Mouse (Mus musculus): ENCODE measurements around the gene Plpp4. TPM values are rescaled to one million over a fixed set of nuclear protein-coding genes. Genes with fewer than 3 reads are reported as not detected.

The Plpp4 gene
- polyA plus RNA-seq, 1 experiment from 2014 or later = 0.98 TPM

GRCm38 (mm10) chr7:129399071-129399470 lies 142.2 kb downstream of the Plpp4 start:
- ATAC-seq (ENCODE audit: insufficient number of reproducible peaks, insufficient read depth, low FRiP score, low read depth) = no peak
- Histone ChIP-seq H3K4me3 (ENCODE audit: low read depth, low read length) (no peak overlapping the region), H3K4me2 (replicated peaks; ENCODE audit: low read depth, low read length) (no peak overlapping the region), H3K4me1 (ENCODE audit: control insufficient read depth, insufficient read depth, low read length) (no peaks in the 10 kb centered on the region), H3K9me3 (ENCODE audit: control insufficient read depth, low read depth, low read length) (no peaks in the 10 kb centered on the region), H3K9ac (replicated peaks; ENCODE audit: low read depth, low read length) (no peak overlapping the region), H3K27ac (ENCODE audit: low read length) (no peak overlapping the region), H3K27me3 (ENCODE audit: control insufficient read depth, insufficient read depth, low read length) (no peaks in the 10 kb centered on the region), H3K36me3 (ENCODE audit: control insufficient read depth, insufficient read depth, low read length) (no peaks in the 10 kb centered on the region)
- 81% methylated on average over 7 of the region's 7 CpGs for WGBS

DNA sequence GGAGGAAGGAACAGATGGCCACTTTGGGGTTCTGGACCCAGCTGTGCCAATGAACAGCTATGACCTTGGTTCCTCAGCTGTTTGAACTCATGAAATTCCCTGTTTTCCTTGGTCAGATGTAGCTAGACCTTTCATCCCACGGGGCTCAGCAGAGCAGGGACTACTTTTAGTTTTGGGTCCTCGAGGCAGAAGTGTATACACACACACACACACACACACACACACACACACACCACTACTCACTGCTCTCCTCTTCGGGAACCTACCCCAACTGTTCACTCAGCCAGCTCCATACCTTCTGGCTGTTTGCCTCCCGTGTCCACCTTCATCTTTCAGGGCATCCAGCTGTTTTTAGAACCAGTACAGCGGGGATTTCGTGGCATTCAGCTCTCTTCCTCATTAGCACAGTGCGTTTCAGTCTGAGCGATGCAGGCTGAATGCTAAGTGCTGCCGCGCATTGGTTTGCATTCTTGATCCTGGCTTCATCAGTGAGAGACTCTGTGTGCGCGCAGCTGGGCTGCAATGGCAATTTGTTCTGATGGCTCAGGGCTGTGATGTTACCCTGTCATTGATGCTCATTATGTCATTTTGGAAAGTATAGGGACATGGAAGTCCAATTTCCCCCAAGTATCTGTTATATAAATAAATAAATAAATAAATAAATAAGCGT lies 146.0 kb downstream of the Plpp4 start:
- WGBS = 83% methylated on average over 13 of the region's 13 CpGs
- no peaks in the 10 kb centered on the region for H3K4me1 ChIP-seq (ENCODE audit: control insufficient read depth, insufficient read depth, low read length)
- no peaks in the 10 kb centered on the region for H3K36me3 ChIP-seq (ENCODE audit: control insufficient read depth, insufficient read depth, low read length)
- no peak overlapping the region for H3K27ac ChIP-seq (ENCODE audit: low read length)
- H3K4me3 ChIP-seq (ENCODE audit: low read depth, low read length) = no peak overlapping the region
- H3K4me2 ChIP-seq (replicated peaks; ENCODE audit: low read depth, low read length) = no peak overlapping the region
- H3K27me3 ChIP-seq (ENCODE audit: control insufficient read depth, insufficient read depth, low read length) = no peaks in the 10 kb centered on the region
- no peaks in the 10 kb centered on the region for H3K9me3 ChIP-seq (ENCODE audit: control insufficient read depth, low read depth, low read length)
- H3K9ac ChIP-seq (replicated peaks; ENCODE audit: low read depth, low read length) = no peak overlapping the region
- no peak for ATAC-seq (ENCODE audit: insufficient number of reproducible peaks, insufficient read depth, low FRiP score, low read depth)

- Histone ChIP-seq H3K27me3 (ENCODE audit: control insufficient read depth, insufficient read depth, low read length) (no peaks in the 10 kb centered on the region), H3K9ac (replicated peaks; ENCODE audit: low read depth, low read length) (no peak overlapping the region), H3K27ac (ENCODE audit: low read length) (no peak overlapping the region), H3K4me1 (ENCODE audit: control insufficient read depth, insufficient read depth, low read length) (no peaks in the 10 kb centered on the region), H3K9me3 (ENCODE audit: control insufficient read depth, low read depth, low read length) (no peaks in the 10 kb centered on the region), H3K4me2 (replicated peaks; ENCODE audit: low read depth, low read length) (no peak overlapping the region), H3K36me3 (ENCODE audit: control insufficient read depth, insufficient read depth, low read length) (no peaks in the 10 kb centered on the region), H3K4me3 (ENCODE audit: low read depth, low read length) (no peak overlapping the region)
- ATAC-seq (ENCODE audit: insufficient number of reproducible peaks, insufficient read depth, low FRiP score, low read depth) = no peak
- 14% methylated on average over 7 of the region's 7 CpGs for WGBS
These were observed 149.2 kb downstream of the Plpp4 start for GRCm38 (mm10) chr7:129406069-129406468.

GRCm38 (mm10) chr7:129412695-129413094 lies 155.9 kb downstream of the Plpp4 start:
- no peak for ATAC-seq (ENCODE audit: insufficient number of reproducible peaks, insufficient read depth, low FRiP score, low read depth)
- 60% methylated on average over 2 of the region's 2 CpGs for WGBS

DNA sequence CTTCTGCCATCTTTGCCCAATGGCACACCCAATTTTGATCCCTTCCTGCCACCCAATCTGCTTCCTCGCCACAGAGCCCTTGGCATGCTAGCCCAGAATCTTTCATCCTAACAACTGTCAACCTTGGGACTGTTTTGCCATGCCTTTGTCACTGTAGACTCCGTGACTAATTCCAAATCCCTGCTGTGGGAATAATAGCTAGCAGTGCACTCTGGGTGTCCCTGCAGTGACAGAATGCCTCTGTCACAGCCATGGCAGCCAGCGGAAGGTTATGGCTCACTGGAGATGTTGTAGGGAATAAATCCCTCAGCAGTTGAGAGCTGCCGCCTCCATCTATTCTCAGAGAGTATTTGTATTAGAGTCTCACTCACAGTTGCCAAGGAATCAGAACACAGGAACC lies 158.3 kb downstream of the Plpp4 start:
- no peak for ATAC-seq (ENCODE audit: insufficient number of reproducible peaks, insufficient read depth, low FRiP score, low read depth)
- H3K27me3 ChIP-seq (ENCODE audit: control insufficient read depth, insufficient read depth, low read length) = no peaks in the 10 kb centered on the region
- WGBS = 74% methylated on average over 4 of the region's 4 CpGs
- H3K9me3 ChIP-seq (ENCODE audit: control insufficient read depth, low read depth, low read length) = no peaks in the 10 kb centered on the region
- H3K9ac ChIP-seq (replicated peaks; ENCODE audit: low read depth, low read length) = no peak overlapping the region
- H3K4me2 ChIP-seq (replicated peaks; ENCODE audit: low read depth, low read length) = no peak overlapping the region
- no peaks in the 10 kb centered on the region for H3K36me3 ChIP-seq (ENCODE audit: control insufficient read depth, insufficient read depth, low read length)
- H3K4me3 ChIP-seq (ENCODE audit: low read depth, low read length) = no peak overlapping the region
- H3K27ac ChIP-seq (ENCODE audit: low read length) = no peak overlapping the region
- no peaks in the 10 kb centered on the region for H3K4me1 ChIP-seq (ENCODE audit: control insufficient read depth, insufficient read depth, low read length)

More at GRCm38 (mm10) chr7:129412695-129413094, 155.9 kb downstream of the Plpp4 start:
- H3K9ac ChIP-seq (replicated peaks; ENCODE audit: low read depth, low read length) = no peak overlapping the region
- no peak overlapping the region for H3K4me3 ChIP-seq (ENCODE audit: low read depth, low read length)
- H3K27ac ChIP-seq (ENCODE audit: low read length) = no peak overlapping the region
- no peaks in the 10 kb centered on the region for H3K9me3 ChIP-seq (ENCODE audit: control insufficient read depth, low read depth, low read length)
- no peaks in the 10 kb centered on the region for H3K36me3 ChIP-seq (ENCODE audit: control insufficient read depth, insufficient read depth, low read length)
- H3K27me3 ChIP-seq (ENCODE audit: control insufficient read depth, insufficient read depth, low read length) = no peaks in the 10 kb centered on the region
- H3K4me2 ChIP-seq (replicated peaks; ENCODE audit: low read depth, low read length) = no peak overlapping the region
- no peaks in the 10 kb centered on the region for H3K4me1 ChIP-seq (ENCODE audit: control insufficient read depth, insufficient read depth, low read length)

DNA sequence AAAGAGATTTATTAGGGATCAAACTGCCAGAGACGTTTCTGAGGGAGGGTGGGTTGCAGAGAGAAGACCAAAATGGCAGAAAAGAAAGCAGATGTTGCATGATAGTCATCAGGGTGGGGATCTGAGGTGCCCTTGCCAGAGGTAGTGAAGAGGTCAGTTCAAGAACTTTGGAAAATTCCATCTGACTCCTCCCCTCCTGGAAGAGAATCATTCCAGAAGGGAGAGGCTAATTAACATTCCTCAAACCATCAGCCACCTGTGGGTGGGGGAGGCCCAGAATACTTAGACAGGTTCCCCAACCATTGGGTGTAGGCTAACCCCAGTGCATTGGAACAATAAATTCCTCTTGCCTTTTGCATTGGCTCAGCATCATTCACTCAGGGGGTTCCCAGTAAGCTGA lies 164.3 kb downstream of the Plpp4 start:
- no peak overlapping the region for H3K4me3 ChIP-seq (ENCODE audit: low read depth, low read length)
- no peaks in the 10 kb centered on the region for H3K27me3 ChIP-seq (ENCODE audit: control insufficient read depth, insufficient read depth, low read length)
- H3K9ac ChIP-seq (replicated peaks; ENCODE audit: low read depth, low read length) = no peak overlapping the region
- no peak overlapping the region for H3K27ac ChIP-seq (ENCODE audit: low read length)
- ATAC-seq (ENCODE audit: insufficient number of reproducible peaks, insufficient read depth, low FRiP score, low read depth) = no peak
- 5% methylated on average over 1 of the region's 1 CpGs for WGBS
- no peak overlapping the region for H3K4me2 ChIP-seq (replicated peaks; ENCODE audit: low read depth, low read length)
- H3K4me1 ChIP-seq (ENCODE audit: control insufficient read depth, insufficient read depth, low read length) = no peaks in the 10 kb centered on the region
- H3K36me3 ChIP-seq (ENCODE audit: control insufficient read depth, insufficient read depth, low read length) = no peaks in the 10 kb centered on the region
- no peaks in the 10 kb centered on the region for H3K9me3 ChIP-seq (ENCODE audit: control insufficient read depth, low read depth, low read length)

DNA sequence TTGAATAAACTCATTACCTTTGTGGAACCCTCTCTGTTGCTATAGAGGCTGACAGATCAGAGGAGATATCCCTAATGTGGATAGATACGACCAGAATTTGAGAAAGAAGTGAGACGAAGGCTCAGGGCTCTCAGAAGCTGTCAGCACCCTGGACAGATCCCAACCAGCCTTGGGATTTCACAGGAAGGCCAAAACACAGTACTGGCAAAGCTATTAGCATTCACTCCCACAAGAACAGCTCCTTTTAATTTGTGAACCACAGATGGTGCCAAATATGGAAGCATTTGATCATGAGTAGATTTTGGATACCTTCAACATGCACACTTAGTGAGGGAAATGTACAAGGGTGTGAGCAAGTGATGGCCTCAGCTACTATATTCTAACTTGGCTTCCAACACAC lies 168.7 kb downstream of the Plpp4 start:
- Histone ChIP-seq H3K4me3 (ENCODE audit: low read depth, low read length) (no peak overlapping the region), H3K9ac (replicated peaks; ENCODE audit: low read depth, low read length) (no peak overlapping the region), H3K27me3 (ENCODE audit: control insufficient read depth, insufficient read depth, low read length) (no peaks in the 10 kb centered on the region), H3K4me1 (ENCODE audit: control insufficient read depth, insufficient read depth, low read length) (no peaks in the 10 kb centered on the region), H3K4me2 (replicated peaks; ENCODE audit: low read depth, low read length) (no peak overlapping the region), H3K27ac (ENCODE audit: low read length) (no peak overlapping the region), H3K9me3 (ENCODE audit: control insufficient read depth, low read depth, low read length) (no peaks in the 10 kb centered on the region), H3K36me3 (ENCODE audit: control insufficient read depth, insufficient read depth, low read length) (no peaks in the 10 kb centered on the region)
- ATAC-seq (ENCODE audit: insufficient number of reproducible peaks, insufficient read depth, low FRiP score, low read depth) = no peak
- 9% methylated on average over 2 of the region's 2 CpGs for WGBS

- H3K36me3 ChIP-seq (ENCODE audit: control insufficient read depth, insufficient read depth, low read length) = no peaks in the 10 kb centered on the region
- no peak overlapping the region for H3K27ac ChIP-seq (ENCODE audit: low read length)
- no peak overlapping the region for H3K9ac ChIP-seq (replicated peaks; ENCODE audit: low read depth, low read length)
- 47% methylated on average over 4 of the region's 4 CpGs for WGBS
- no peaks in the 10 kb centered on the region for H3K4me1 ChIP-seq (ENCODE audit: control insufficient read depth, insufficient read depth, low read length)
- H3K27me3 ChIP-seq (ENCODE audit: control insufficient read depth, insufficient read depth, low read length) = no peaks in the 10 kb centered on the region
- H3K9me3 ChIP-seq (ENCODE audit: control insufficient read depth, low read depth, low read length) = no peaks in the 10 kb centered on the region
- H3K4me3 ChIP-seq (ENCODE audit: low read depth, low read length) = no peak overlapping the region
- no peak for ATAC-seq (ENCODE audit: insufficient number of reproducible peaks, insufficient read depth, low FRiP score, low read depth)
- H3K4me2 ChIP-seq (replicated peaks; ENCODE audit: low read depth, low read length) = no peak overlapping the region
These were observed 172.0 kb downstream of the Plpp4 start for GRCm38 (mm10) chr7:129428794-129429193.

GRCm38 (mm10) chr7:129429903-129430302 lies 173.1 kb downstream of the Plpp4 start:
- no peak overlapping the region for H3K27ac ChIP-seq (ENCODE audit: low read length)
- H3K4me3 ChIP-seq (ENCODE audit: low read depth, low read length) = no peak overlapping the region
- ATAC-seq (ENCODE audit: insufficient number of reproducible peaks, insufficient read depth, low FRiP score, low read depth) = no peak
- H3K9me3 ChIP-seq (ENCODE audit: control insufficient read depth, low read depth, low read length) = no peaks in the 10 kb centered on the region
- H3K36me3 ChIP-seq (ENCODE audit: control insufficient read depth, insufficient read depth, low read length) = no peaks in the 10 kb centered on the region
- H3K27me3 ChIP-seq (ENCODE audit: control insufficient read depth, insufficient read depth, low read length) = no peaks in the 10 kb centered on the region
- whole genome bisulfite sequencing = 78% methylated on average over 3 of the region's 3 CpGs
- H3K4me2 ChIP-seq (replicated peaks; ENCODE audit: low read depth, low read length) = no peak overlapping the region
- H3K9ac ChIP-seq (replicated peaks; ENCODE audit: low read depth, low read length) = no peak overlapping the region
- no peaks in the 10 kb centered on the region for H3K4me1 ChIP-seq (ENCODE audit: control insufficient read depth, insufficient read depth, low read length)
